Mouse (Mus musculus) neural tube, embryonic 13.5 days (tissue): Measurements from ENCODE around the gene Opa3. TPM values are rescaled to one million over a fixed set of nuclear protein-coding genes. Genes with fewer than 3 reads are reported as not detected.

Source experiments
- ATAC-seq: fragments of 200-750 bp; cut with Nextera tagmentation; 2 replicates; pipeline ENCODE4 v1.8.0; 2017; ENCODE audit warnings: low read depth, mild to moderate bottlenecking, moderate TSS enrichment, moderate library complexity
- H3K27ac ChIP-seq: fragments of 300-500 bp; sonication (generic); replicated peaks from 2 replicates; pipeline ENCODE4 v1.5.1; 2015; ENCODE audit warnings: moderate library complexity, mild to moderate bottlenecking, inconsistent platforms
- H3K27me3 ChIP-seq: fragments of 300-500 bp; sonication (generic); 2 replicates; pipeline ENCODE4 v1.6.1; 2015; ENCODE audit warnings: mild to moderate bottlenecking, inconsistent platforms
- H3K36me3 ChIP-seq: fragments of 300-500 bp; sonication (generic); 2 replicates; pipeline ENCODE4 v1.6.1; 2015; ENCODE audit warnings: mild to moderate bottlenecking, inconsistent platforms
- H3K4me1 ChIP-seq: fragments of 300-500 bp; sonication (generic); replicated peaks from 2 replicates; pipeline ENCODE4 v1.6.1; 2015; ENCODE audit warnings: inconsistent platforms
- H3K4me2 ChIP-seq: fragments of 300-500 bp; sonication (generic); 2 replicates; pipeline ENCODE4 v1.6.1; 2015; ENCODE audit warnings: inconsistent platforms, mild to moderate bottlenecking, moderate library complexity
- H3K4me3 ChIP-seq: fragments of 300-500 bp; sonication (generic); 2 replicates; pipeline ENCODE4 v1.5.1; 2015; ENCODE audit warnings: mild to moderate bottlenecking, inconsistent platforms
- H3K9ac ChIP-seq: fragments of 300-500 bp; sonication (generic); 2 replicates; pipeline ENCODE4 v1.6.1; 2015; ENCODE audit warnings: moderate library complexity, mild to moderate bottlenecking, inconsistent platforms
- H3K9me3 ChIP-seq: fragments of 300-500 bp; sonication (generic); 2 replicates; pipeline ENCODE4 v1.6.1; 2016; ENCODE audit warnings: inconsistent platforms
- WGBS: fragments of 180-500 bp; shearing (Covaris S2); methylation state at CpG from one replicate; pipeline ENCODE4 v1.1.7; 2015; 5-methylcytosine and 5-hydroxymethylcytosine counted together
- polyA plus RNA-seq: library from polyadenylated mRNA; unstranded; fragments of >200 nt; fragmentation: Nextera tagmentation; extraction: Ambion mirVana; gene quantifications from 2 replicates; pipeline ENCODE4 v1.2.1, GENCODE M21; 2015

Gene Opa3
- polyA plus RNA-seq, 1 experiment from 2014 or later, result 39.9 TPM

GRCm38 (mm10) chr7:19290969-19291596 is 62.9 kb downstream of the Opa3 start:
- H3K9me3 ChIP-seq, result no peaks in the 10 kb centered on the region
- peaks cover 17% of the 10 kb centered on the region for H3K4me1 ChIP-seq
- H3K27me3 ChIP-seq, result no peaks in the 10 kb centered on the region
- peak overlapping the region; percentile 33; the same call in 1 of the 2 replicates for H3K27ac ChIP-seq
- peak overlapping the region; percentile 58 for H3K9ac ChIP-seq
- peak; percentile 20; the same call in 1 of the 2 replicates for ATAC-seq
- peak overlapping the region; percentile 19 for H3K4me3 ChIP-seq
- 1% methylated on average over 20 of the region's 20 CpGs for WGBS
- H3K4me2 ChIP-seq, result peak overlapping the region; percentile 49
- H3K36me3 ChIP-seq, result peaks cover 75% of the 10 kb centered on the region

GRCm38 (mm10) chr7:19295503-19296185 is 67.5 kb downstream of the Opa3 start:
- peak; percentile 70 for ATAC-seq
- H3K9me3 ChIP-seq, result no peaks in the 10 kb centered on the region
- H3K27ac ChIP-seq, result no peak overlapping the region
- H3K27me3 ChIP-seq, result no peaks in the 10 kb centered on the region
- H3K36me3 ChIP-seq, result peaks cover 43% of the 10 kb centered on the region
- 0 out of 2 replicates have a peak overlapping the region, but pooled peaks have one; percentile 14 for H3K4me3 ChIP-seq
- H3K4me1 ChIP-seq, result peaks cover 13% of the 10 kb centered on the region
- WGBS, result 16% methylated on average over 20 of the region's 22 CpGs
- peak overlapping the region; percentile 43 for H3K4me2 ChIP-seq
- peak overlapping the region; percentile 43; the same call in 1 of the 2 replicates for H3K9ac ChIP-seq

- no peak overlapping the region for H3K4me2 ChIP-seq
- H3K4me3 ChIP-seq, result no peak overlapping the region
- H3K9me3 ChIP-seq, result no peaks in the 10 kb centered on the region
- peaks cover 12% of the 10 kb centered on the region for H3K4me1 ChIP-seq
- no peak overlapping the region for H3K27ac ChIP-seq
- H3K27me3 ChIP-seq, result peaks cover 7% of the 10 kb centered on the region
- no peak overlapping the region for H3K9ac ChIP-seq
- no peak for ATAC-seq
- peaks cover 36% of the 10 kb centered on the region for H3K36me3 ChIP-seq
- 87% methylated on average over 6 of the region's 6 CpGs for WGBS
Observed at GRCm38 (mm10) chr7:19297034-19297433, 68.9 kb downstream of the Opa3 start.

GRCm38 (mm10) chr7:19297794-19298193 is 69.7 kb downstream of the Opa3 start:
- peaks cover 32% of the 10 kb centered on the region for H3K36me3 ChIP-seq
- ATAC-seq, result no peak
- no peak overlapping the region for H3K4me3 ChIP-seq
- H3K4me1 ChIP-seq, result peaks cover 15% of the 10 kb centered on the region
- no peak overlapping the region for H3K9ac ChIP-seq
- H3K4me2 ChIP-seq, result no peak overlapping the region
- H3K9me3 ChIP-seq, result no peaks in the 10 kb centered on the region
- H3K27me3 ChIP-seq, result peaks cover 15% of the 10 kb centered on the region
- WGBS, result 91% methylated on average over 5 of the region's 5 CpGs
- H3K27ac ChIP-seq, result no peak overlapping the region

GRCm38 (mm10) chr7:19299194-19299593 is 71.1 kb downstream of the Opa3 start:
- H3K4me1 ChIP-seq, result peaks cover 22% of the 10 kb centered on the region
- WGBS, result 22% methylated on average over 3 of the region's 3 CpGs

GRCm38 (mm10) chr7:19300501-19301421 is 72.6 kb downstream of the Opa3 start:
- H3K4me1 ChIP-seq, result peaks cover 34% of the 10 kb centered on the region
- under 1% methylated on average over 29 of the region's 29 CpGs for WGBS
- peaks cover 44% of the 10 kb centered on the region for H3K27me3 ChIP-seq
- peak; percentile 88 for ATAC-seq
- H3K36me3 ChIP-seq, result peaks cover 5% of the 10 kb centered on the region; the same call in 1 of the 2 replicates
- no peak overlapping the region for H3K27ac ChIP-seq
- H3K9me3 ChIP-seq, result no peaks in the 10 kb centered on the region
- H3K4me2 ChIP-seq, result peak overlapping the region; percentile 62
- peak overlapping the region; percentile 62 for H3K9ac ChIP-seq
- peak overlapping the region; percentile 47 for H3K4me3 ChIP-seq

More at GRCm38 (mm10) chr7:19299194-19299593, 71.1 kb downstream of the Opa3 start:
- Histone ChIP-seq H3K27ac (no peak overlapping the region), H3K36me3 (peaks cover 18% of the 10 kb centered on the region), H3K4me3 (no peak overlapping the region), H3K4me2 (no peak overlapping the region), H3K27me3 (peaks cover 29% of the 10 kb centered on the region), H3K9ac (no peak overlapping the region), H3K9me3 (no peaks in the 10 kb centered on the region)
- no peak for ATAC-seq

- peaks cover 53% of the 10 kb centered on the region for H3K27me3 ChIP-seq
- H3K27ac ChIP-seq, result no peak overlapping the region
- WGBS, result 9% methylated on average over 16 of the region's 16 CpGs
- H3K4me3 ChIP-seq, result peak overlapping the region; percentile 47
- H3K36me3 ChIP-seq, result no peaks in the 10 kb centered on the region
- peak overlapping the region; percentile 62 for H3K9ac ChIP-seq
- H3K4me2 ChIP-seq, result peak overlapping the region; percentile 62
- peaks cover 34% of the 10 kb centered on the region for H3K4me1 ChIP-seq
- H3K9me3 ChIP-seq, result no peaks in the 10 kb centered on the region
- no peak for ATAC-seq
Observed at GRCm38 (mm10) chr7:19301461-19302263, 73.5 kb downstream of the Opa3 start.

- no peak for ATAC-seq
- 49% methylated on average over 13 of the region's 13 CpGs for WGBS
- Histone ChIP-seq H3K4me2 (peak overlapping the region; percentile 62), H3K27ac (no peak overlapping the region), H3K27me3 (peaks cover 61% of the 10 kb centered on the region), H3K36me3 (no peaks in the 10 kb centered on the region), H3K9me3 (no peaks in the 10 kb centered on the region), H3K4me3 (peak overlapping the region; percentile 47), H3K4me1 (peaks cover 35% of the 10 kb centered on the region), H3K9ac (peak overlapping the region; percentile 62)
Observed at GRCm38 (mm10) chr7:19302264-19303045, 74.3 kb downstream of the Opa3 start.

GRCm38 (mm10) chr7:19303046-19303305 is 74.8 kb downstream of the Opa3 start:
- Histone ChIP-seq H3K4me2 (no peak overlapping the region), H3K36me3 (no peaks in the 10 kb centered on the region), H3K4me3 (no peak overlapping the region), H3K27me3 (peaks cover 61% of the 10 kb centered on the region), H3K9ac (no peak overlapping the region), H3K9me3 (no peaks in the 10 kb centered on the region), H3K4me1 (peaks cover 40% of the 10 kb centered on the region), H3K27ac (no peak overlapping the region)
- ATAC-seq, result no peak
- 71% methylated on average over 12 of the region's 12 CpGs for WGBS

- WGBS, result 2% methylated on average over 16 of the region's 16 CpGs
- ATAC-seq, result no peak
- no peak overlapping the region for H3K27ac ChIP-seq
- H3K27me3 ChIP-seq, result peaks cover 61% of the 10 kb centered on the region
- H3K4me1 ChIP-seq, result peaks cover 44% of the 10 kb centered on the region
- H3K4me2 ChIP-seq, result peak overlapping the region; percentile 47
- peak overlapping the region; percentile 53; the same call in 1 of the 2 replicates for H3K9ac ChIP-seq
- no peaks in the 10 kb centered on the region for H3K36me3 ChIP-seq
- H3K4me3 ChIP-seq, result peak overlapping the region; percentile 26
- H3K9me3 ChIP-seq, result no peaks in the 10 kb centered on the region
Observed at GRCm38 (mm10) chr7:19303770-19304169, 75.6 kb downstream of the Opa3 start.
